Mouse (Mus musculus): ENCODE data around the gene Olfr914.

GRCm38 (mm10) chr9:38604802-38605201 lies at the start of gene Olfr914:
- TF ChIP-seq EP300 (IDR thresholded peaks at IDR 0.05; ENCODE audit: low read depth) (no peak), CTCF (IDR thresholded peaks at IDR 0.05; ENCODE audit: low read depth) (no peak)

Measured in liver, embryonic 14.5 days (tissue).